Mouse (Mus musculus): Measurements from ENCODE around the gene Vwa8. TPM values are rescaled to one million over a fixed set of nuclear protein-coding genes. Genes with fewer than 3 reads are reported as not detected.

Vwa8 gene
- polyA plus RNA-seq, 1 experiment from 2014 or later, result 13.9 TPM

GRCm38 (mm10) chr14:79241057-79241570 lies 392.3 kb downstream of the Vwa8 start:
- H3K27ac ChIP-seq (ENCODE audit: low read length), result no peak overlapping the region
- no peaks in the 10 kb centered on the region for H3K9me3 ChIP-seq (ENCODE audit: control insufficient read depth, low read length)
- H3K4me3 ChIP-seq (ENCODE audit: low read length), result no peak overlapping the region
- 58% methylated on average over 4 of the region's 4 CpGs for WGBS
- H3K27me3 ChIP-seq (replicated peaks; ENCODE audit: control insufficient read depth, insufficient read depth, low read length), result no peaks in the 10 kb centered on the region
- no peaks in the 10 kb centered on the region for H3K36me3 ChIP-seq (ENCODE audit: control insufficient read depth, insufficient read depth, low read length)
- no peaks in the 10 kb centered on the region for H3K4me1 ChIP-seq (ENCODE audit: control insufficient read depth, insufficient read depth, low read length)
- no peak for ATAC-seq
- no peak overlapping the region for H3K4me2 ChIP-seq (ENCODE audit: low read depth, low read length)
- H3K9ac ChIP-seq (ENCODE audit: low read depth, low read length), result no peak overlapping the region

GRCm38 (mm10) chr14:79241656-79242385 lies 393.0 kb downstream of the Vwa8 start:
- H3K9ac ChIP-seq (ENCODE audit: low read depth, low read length), result no peak overlapping the region
- no peaks in the 10 kb centered on the region for H3K4me1 ChIP-seq (ENCODE audit: control insufficient read depth, insufficient read depth, low read length)
- no peaks in the 10 kb centered on the region for H3K9me3 ChIP-seq (ENCODE audit: control insufficient read depth, low read length)
- no peaks in the 10 kb centered on the region for H3K27me3 ChIP-seq (replicated peaks; ENCODE audit: control insufficient read depth, insufficient read depth, low read length)
- no peaks in the 10 kb centered on the region for H3K36me3 ChIP-seq (ENCODE audit: control insufficient read depth, insufficient read depth, low read length)
- no peak overlapping the region for H3K4me2 ChIP-seq (ENCODE audit: low read depth, low read length)
- WGBS, result 66% methylated on average over 6 of the region's 6 CpGs
- H3K27ac ChIP-seq (ENCODE audit: low read length), result no peak overlapping the region
- no peak for ATAC-seq
- no peak overlapping the region for H3K4me3 ChIP-seq (ENCODE audit: low read length)

GRCm38 (mm10) chr14:79242386-79242720 lies 393.5 kb downstream of the Vwa8 start:
- Histone ChIP-seq H3K9me3 (ENCODE audit: control insufficient read depth, low read length) (no peaks in the 10 kb centered on the region), H3K36me3 (ENCODE audit: control insufficient read depth, insufficient read depth, low read length) (no peaks in the 10 kb centered on the region), H3K9ac (ENCODE audit: low read depth, low read length) (no peak overlapping the region), H3K4me1 (ENCODE audit: control insufficient read depth, insufficient read depth, low read length) (no peaks in the 10 kb centered on the region), H3K27me3 (replicated peaks; ENCODE audit: control insufficient read depth, insufficient read depth, low read length) (no peaks in the 10 kb centered on the region), H3K4me2 (ENCODE audit: low read depth, low read length) (no peak overlapping the region), H3K4me3 (ENCODE audit: low read length) (no peak overlapping the region), H3K27ac (ENCODE audit: low read length) (no peak overlapping the region)
- no peak for ATAC-seq

GRCm38 (mm10) chr14:79243038-79243883 lies 394.4 kb downstream of the Vwa8 start:
- no peak for ATAC-seq
- 79% methylated on average over 12 of the region's 12 CpGs for WGBS
- Histone ChIP-seq H3K27ac (ENCODE audit: low read length) (no peak overlapping the region), H3K9ac (ENCODE audit: low read depth, low read length) (no peak overlapping the region), H3K4me1 (ENCODE audit: control insufficient read depth, insufficient read depth, low read length) (peaks cover under 1% of the 10 kb centered on the region; the same call in 1 of the 2 replicates), H3K4me3 (ENCODE audit: low read length) (no peak overlapping the region), H3K27me3 (replicated peaks; ENCODE audit: control insufficient read depth, insufficient read depth, low read length) (no peaks in the 10 kb centered on the region), H3K4me2 (ENCODE audit: low read depth, low read length) (no peak overlapping the region), H3K36me3 (ENCODE audit: control insufficient read depth, insufficient read depth, low read length) (no peaks in the 10 kb centered on the region), H3K9me3 (ENCODE audit: control insufficient read depth, low read length) (no peaks in the 10 kb centered on the region)

GRCm38 (mm10) chr14:79244571-79244970 lies 395.7 kb downstream of the Vwa8 start:
- Histone ChIP-seq H3K4me1 (ENCODE audit: control insufficient read depth, insufficient read depth, low read length) (peaks cover 7% of the 10 kb centered on the region; the same call in 1 of the 2 replicates), H3K4me3 (ENCODE audit: low read length) (no peak overlapping the region), H3K27me3 (replicated peaks; ENCODE audit: control insufficient read depth, insufficient read depth, low read length) (no peaks in the 10 kb centered on the region), H3K36me3 (ENCODE audit: control insufficient read depth, insufficient read depth, low read length) (no peaks in the 10 kb centered on the region), H3K4me2 (ENCODE audit: low read depth, low read length) (no peak overlapping the region), H3K9ac (ENCODE audit: low read depth, low read length) (no peak overlapping the region), H3K27ac (ENCODE audit: low read length) (no peak overlapping the region), H3K9me3 (ENCODE audit: control insufficient read depth, low read length) (no peaks in the 10 kb centered on the region)
- ATAC-seq, result no peak
- WGBS, result 53% methylated on average over 3 of the region's 3 CpGs

- 59% methylated on average over 5 of the region's 5 CpGs for WGBS
- H3K9ac ChIP-seq (ENCODE audit: low read depth, low read length), result no peak overlapping the region
- no peak overlapping the region for H3K4me2 ChIP-seq (ENCODE audit: low read depth, low read length)
- H3K9me3 ChIP-seq (ENCODE audit: control insufficient read depth, low read length), result no peaks in the 10 kb centered on the region
- peak; percentile 39; the same call in 1 of the 2 replicates for ATAC-seq
- H3K27ac ChIP-seq (ENCODE audit: low read length), result no peak overlapping the region
- peaks cover 10% of the 10 kb centered on the region for H3K4me1 ChIP-seq (ENCODE audit: control insufficient read depth, insufficient read depth, low read length)
- no peak overlapping the region for H3K4me3 ChIP-seq (ENCODE audit: low read length)
- H3K36me3 ChIP-seq (ENCODE audit: control insufficient read depth, insufficient read depth, low read length), result no peaks in the 10 kb centered on the region
- H3K27me3 ChIP-seq (replicated peaks; ENCODE audit: control insufficient read depth, insufficient read depth, low read length), result no peaks in the 10 kb centered on the region
Measured at GRCm38 (mm10) chr14:79251727-79252285, 403.0 kb downstream of the Vwa8 start.

Other genes starting within 250 kb of the Vwa8 start
- 0.68 and 0.73 TPM in 2 replicates for gene Dgkh, start 116.3 kb upstream of the Vwa8 start, polyA plus RNA-seq (2015; fragmentation: Nextera tagmentation; extraction: Ambion mirVana)